In the genomic region with DNA sequence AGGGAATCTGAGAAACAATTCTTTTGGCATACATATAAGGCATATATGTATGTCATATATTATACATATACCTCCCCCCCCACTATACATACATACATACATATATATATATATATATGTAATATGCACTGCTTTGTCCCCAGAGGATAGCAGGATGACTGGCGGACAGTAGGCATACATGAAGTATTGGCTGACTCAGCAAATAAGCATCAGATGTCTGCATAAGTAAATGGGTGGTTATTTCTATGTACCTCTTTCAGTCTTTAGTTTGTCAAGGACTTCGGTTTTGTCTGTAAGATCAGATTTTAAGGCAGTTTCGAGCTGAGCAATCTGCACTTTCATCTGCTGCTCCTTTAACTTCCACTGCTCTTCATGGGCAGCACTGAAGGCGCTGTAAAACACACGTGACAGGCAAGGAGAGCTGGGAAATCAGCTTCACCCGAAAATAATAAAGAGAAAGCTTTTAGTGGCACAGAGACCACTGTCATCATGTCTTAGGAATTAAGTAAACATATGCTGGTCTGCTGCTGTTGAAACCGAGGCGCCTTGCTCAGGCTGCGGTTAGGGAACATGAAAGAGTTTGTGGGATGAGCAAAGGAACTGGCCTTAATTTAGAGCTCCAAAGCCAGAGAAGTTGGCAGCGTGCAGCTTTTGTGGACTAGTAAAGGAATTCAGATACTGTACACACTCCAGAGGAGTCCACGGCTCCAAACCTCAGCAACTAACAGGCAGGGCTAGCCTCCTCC, we compare ENCODE assay signal across 11 mouse cellular contexts. TPM values are rescaled to one million over a fixed set of nuclear protein-coding genes. Genes with fewer than 3 reads are reported as not detected.
A peak's percentile ranks its signal among the peaks of the same experiment; 100 is the strongest.
DNase-seq lines count a peak whose midpoint lies in the region; ATAC-seq and TF ChIP-seq lines count a peak whose summit lies in the region.
"Had no signal": no experiment of that assay in that cellular context is flagged by ENCODE, and none has a peak within 500 bp of the region (broad histone marks: within the 10 kb centered on the region; RNA-seq: fewer than 3 reads in every experiment).

No protein-coding gene starts in this region.

- H3K9ac ChIP-seq in heart, adult 2 months (ENCODE audit: low read depth, low read length) = no peak overlapping the region
- no peak overlapping the region for H3K9ac ChIP-seq in ES-E14 (ENCODE audit: insufficient read depth, low read depth, low read length, poor library complexity, severe bottlenecking)
- no peak overlapping the region for H3K9ac ChIP-seq in lung, embryonic 16.5 days (ENCODE audit: low read length)
- H3K9ac ChIP-seq in forebrain, embryonic 12.5 days = no peak overlapping the region

- no peaks in the 10 kb centered on the region for H3K79me2 ChIP-seq in heart, adult 2 months (replicated peaks; ENCODE audit: control insufficient read depth, insufficient read depth, low read length)

- H3K27ac ChIP-seq in heart, adult 2 months = no peak overlapping the region
- no peak overlapping the region for H3K27ac ChIP-seq in ES-E14 (ENCODE audit: insufficient read depth, low read depth, low read length, poor library complexity, severe bottlenecking)
- H3K27ac ChIP-seq in lung, embryonic 16.5 days (ENCODE audit: low read length) = peak overlapping the region; percentile 69
- H3K27ac ChIP-seq in forebrain, embryonic 12.5 days = no peak overlapping the region
- H3K27ac ChIP-seq in forebrain, embryonic 10.5 days = no peak overlapping the region

- TF ChIP-seq POLR2A in heart, adult 2 months (IDR thresholded peaks at IDR 0.05; ENCODE audit: insufficient read depth, low read depth, low read length) = no peak

- H3K4me3 ChIP-seq in heart, adult 2 months = no peak overlapping the region
- no peak overlapping the region for H3K4me3 ChIP-seq in ES-E14 (ENCODE audit: insufficient read depth in 1 of 2, low read depth in 1 of 2, low read length in 2 of 2, poor library complexity in 1 of 2, severe bottlenecking in 1 of 2)
- H3K4me3 ChIP-seq in lung, embryonic 16.5 days (ENCODE audit: low read length) = 0 out of 2 replicates have a peak overlapping the region, but pooled peaks have one; percentile 6
- no peak overlapping the region for H3K4me3 ChIP-seq in forebrain, embryonic 12.5 days (replicated peaks)
- H3K4me3 ChIP-seq in forebrain, embryonic 10.5 days = no peak overlapping the region
- H3K4me3 ChIP-seq: megakaryocyte, embryonic 14.5 days had no signal

- no peaks in the 10 kb centered on the region for H3K36me3 ChIP-seq in heart, adult 2 months (ENCODE audit: control insufficient read depth, insufficient read depth, low read length)
- no peaks in the 10 kb centered on the region for H3K36me3 ChIP-seq in ES-E14 (ENCODE audit: control insufficient read depth, insufficient read depth, low read length, poor library complexity, severe bottlenecking)
- peaks cover 5% of the 10 kb centered on the region; the same call in 1 of the 2 replicates for H3K36me3 ChIP-seq in lung, embryonic 16.5 days (ENCODE audit: control insufficient read depth, insufficient read depth, low read length)
- no peaks in the 10 kb centered on the region for H3K36me3 ChIP-seq in forebrain, embryonic 12.5 days (replicated peaks)
- peaks cover 7% of the 10 kb centered on the region for H3K36me3 ChIP-seq in forebrain, embryonic 10.5 days (replicated peaks)

- DNase-seq in heart, adult 2 months = peak; percentile 21 to 39
- DNase-seq in heart, postnatal 4 days = no peak
- no peak for DNase-seq in ES-E14 (ENCODE audit: low read depth, low spot score)
- DNase-seq in gastrocnemius, postnatal 10 days = peak; percentile 22
- DNase-seq in ovary, postnatal 36 days (ENCODE audit: low spot score) = no peak
- DNase-seq in forebrain, embryonic 10.5 days (ENCODE audit: extremely low spot score, low spot score) = no peak
- DNase-seq: thymus, postnatal 25 days had no signal

- no peaks in the 10 kb centered on the region for H3K9me3 ChIP-seq in ES-E14 (ENCODE audit: control insufficient read depth, insufficient read depth, low read depth, low read length)
- H3K9me3 ChIP-seq in lung, embryonic 16.5 days (ENCODE audit: control insufficient read depth, low read length) = 0 out of 2 replicates have a peak, but pooled peaks cover 5% of the 10 kb centered on the region
- H3K9me3 ChIP-seq in forebrain, embryonic 12.5 days = 0 out of 2 replicates have a peak, but pooled peaks cover 3% of the 10 kb centered on the region
- no peaks in the 10 kb centered on the region for H3K9me3 ChIP-seq in forebrain, embryonic 10.5 days

- intact Hi-C loops in heart, adult 2 months (cut with DNase I) = no loop called here

- in situ Hi-C loops in ES-E14 (cut with MboI; ENCODE audit: low sequenced_read_pairs in 2 of 2, unreplicated experiment in 2 of 2) = no loop called here

- H3K4me1 ChIP-seq in heart, adult 2 months (ENCODE audit: control insufficient read depth, insufficient read depth, low read length) = no peaks in the 10 kb centered on the region
- H3K4me1 ChIP-seq in ES-E14 (ENCODE audit: control insufficient read depth in 2 of 2, insufficient read depth in 2 of 2, low read length in 2 of 2, poor library complexity in 1 of 2) = no peaks in the 10 kb centered on the region
- peaks cover 17% of the 10 kb centered on the region for H3K4me1 ChIP-seq in lung, embryonic 16.5 days (replicated peaks; ENCODE audit: control insufficient read depth, insufficient read depth, low read length)
- no peaks in the 10 kb centered on the region; the same call in 1 of the 2 replicates for H3K4me1 ChIP-seq in forebrain, embryonic 12.5 days
- no peaks in the 10 kb centered on the region for H3K4me1 ChIP-seq in forebrain, embryonic 10.5 days

- no peak for TF ChIP-seq EP300 in heart, adult 2 months (IDR thresholded peaks at IDR 0.05; ENCODE audit: insufficient read depth, low read depth, low read length)

- H3K27me3 ChIP-seq in heart, adult 2 months (ENCODE audit: control insufficient read depth, insufficient read depth, low read length) = no peaks in the 10 kb centered on the region
- no peaks in the 10 kb centered on the region for H3K27me3 ChIP-seq in lung, embryonic 16.5 days (ENCODE audit: control insufficient read depth, insufficient read depth, low read depth, low read length)
- H3K27me3 ChIP-seq in forebrain, embryonic 12.5 days = no peaks in the 10 kb centered on the region
- no peaks in the 10 kb centered on the region for H3K27me3 ChIP-seq in forebrain, embryonic 10.5 days (ENCODE audit: poor library complexity, severe bottlenecking)
- H3K27me3 ChIP-seq: megakaryocyte, embryonic 14.5 days had no signal

- peak; percentile 84 for ATAC-seq in lung, embryonic 16.5 days (ENCODE audit: low read depth)
- ATAC-seq in forebrain, embryonic 12.5 days (ENCODE audit: low FRiP score) = no peak
- ATAC-seq: intestine, embryonic 16.5 days had no signal

- WGBS in heart, adult 2 months = 79% methylated on average over 11 of the region's 11 CpGs
- WGBS in lung, embryonic 16.5 days = 41% methylated on average over 11 of the region's 11 CpGs
- 87% methylated on average over 11 of the region's 11 CpGs for WGBS in forebrain, embryonic 12.5 days
- WGBS in forebrain, embryonic 10.5 days = 91% methylated on average over 11 of the region's 11 CpGs

- TF ChIP-seq CTCF in heart, adult 2 months (IDR thresholded peaks at IDR 0.05) = no peak

- H3K4me2 ChIP-seq in lung, embryonic 16.5 days (ENCODE audit: low read depth, low read length) = peak overlapping the region; percentile 20; the same call in 1 of the 2 replicates
- H3K4me2 ChIP-seq in forebrain, embryonic 12.5 days = no peak overlapping the region

TF ChIP-seq in ES-E14, 5 proteins besides CTCF, POLR2A, EP300 and RAD21:
- TF ChIP-seq MAFK (IDR thresholded peaks at IDR 0.05; ENCODE audit: insufficient read depth, low read depth, low read length) (peak; percentile 87), HCFC1 (IDR thresholded peaks at IDR 0.05; ENCODE audit: borderline replicate concordance, insufficient read depth, low read length) (no peak)

RNA-seq across cellular contexts. Expression of gene Rpgrip1l, which starts 32.4 kb away (rescaled TPM):
- 1 to 10 TPM; 3.2 to 3.6 TPM for total RNA-seq in heart, adult 2 months (2021)
- polyA plus RNA-seq in heart, adult 2 months (2012; rRNA removed) = 0.88 and 1.4 TPM in 2 replicates
- total RNA-seq in heart, postnatal 4 days (2021) = 1 to 10 TPM; 3.5 to 4.9 TPM
- total RNA-seq in ES-E14 (2012; rRNA removed) = 2.7 and 4.4 TPM in 2 replicates
- 1 to 10 TPM; 2.6 to 4.5 TPM for total RNA-seq in gastrocnemius, postnatal 10 days (2021)
- polyA plus RNA-seq in lung, embryonic 16.5 days (2015; fragmentation: Nextera tagmentation; extraction: Ambion mirVana) = 11.0 and 12.9 TPM in 2 replicates
- 15.8 and 17.0 TPM in 2 replicates for polyA plus RNA-seq in forebrain, embryonic 12.5 days (2016; fragmentation: Nextera tagmentation; extraction: Ambion mirVana)
- 9.8 and 11.4 TPM in 2 replicates for polyA plus RNA-seq in forebrain, embryonic 10.5 days (2016; fragmentation: Nextera tagmentation; extraction: Ambion mirVana)

RNA-seq across cellular contexts. Expression of gene Fto, which starts 32.7 kb away (rescaled TPM):
- total RNA-seq in heart, adult 2 months (2021) = 10 to 100 TPM; 57.6 to 65.1 TPM
- polyA plus RNA-seq in heart, adult 2 months (2012; rRNA removed) = 41.3 and 53.3 TPM in 2 replicates
- 10 to 100 TPM; 81.5 to 87.0 TPM for total RNA-seq in heart, postnatal 4 days (2021)
- total RNA-seq in ES-E14 (2012; rRNA removed) = 16.8 and 21.8 TPM in 2 replicates
- total RNA-seq in gastrocnemius, postnatal 10 days (2021) = 100 to 1,000 TPM; 116 to 125 TPM
- polyA plus RNA-seq in lung, embryonic 16.5 days (2015; fragmentation: Nextera tagmentation; extraction: Ambion mirVana) = 89.2 and 97.2 TPM in 2 replicates
- polyA plus RNA-seq in forebrain, embryonic 12.5 days (2016; fragmentation: Nextera tagmentation; extraction: Ambion mirVana) = 105 and 111 TPM in 2 replicates
- polyA plus RNA-seq in forebrain, embryonic 10.5 days (2016; fragmentation: Nextera tagmentation; extraction: Ambion mirVana) = 88.3 TPM in 2 replicates

Comparison
In these comparisons a context has a peak if more than half of its experiments do, and no peak if none do; other contexts are left out.
1. DNase-seq: peak in heart, adult 2 months (2 of 2) and gastrocnemius, postnatal 10 days (single experiment); none in heart, postnatal 4 days (single experiment), ES-E14 (single experiment), ovary, postnatal 36 days (single experiment) and forebrain, embryonic 10.5 days (single experiment).